Mouse (Mus musculus): ENCODE measurements around the gene Mpi. TPM values are rescaled to one million over a fixed set of nuclear protein-coding genes. Genes with fewer than 3 reads are reported as not detected.
A peak's percentile ranks its signal among the peaks of the same experiment; 100 is the strongest.

Mpi gene
- polyA plus RNA-seq, 1 experiment from 2014 or later = 35.1 TPM

DNA sequence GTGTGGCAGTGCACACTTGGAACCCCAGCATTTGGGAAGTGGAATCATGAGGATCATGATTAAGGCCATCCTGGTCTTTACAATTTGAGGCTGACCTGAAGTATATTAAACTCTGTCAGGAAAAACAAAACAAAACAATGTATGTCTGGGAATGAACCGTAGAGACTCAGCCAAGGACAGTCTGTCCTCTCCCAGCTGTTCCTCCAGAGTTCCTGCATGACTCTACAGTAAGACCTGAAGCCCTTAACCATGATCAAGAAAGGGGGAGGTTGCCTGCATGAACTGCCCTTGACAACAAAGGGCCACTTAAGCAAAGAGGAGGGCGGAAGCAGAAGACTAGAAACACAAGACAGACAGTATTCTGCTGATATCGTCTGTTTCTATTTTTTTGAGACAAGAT, 23.0 kb upstream of the Mpi start:
- Histone ChIP-seq H3K36me3 (ENCODE audit: insufficient read depth) (peaks cover 36% of the 10 kb centered on the region), H3K4me3 (ENCODE audit: low read depth, low read length) (no peak overlapping the region), H3K27ac (ENCODE audit: low read depth) (no peak overlapping the region), H3K9ac (no peak overlapping the region), H3K4me2 (no peak overlapping the region), H3K9me3 (ENCODE audit: low read depth, low read length) (no peaks in the 10 kb centered on the region), H3K27me3 (ENCODE audit: insufficient read depth, low read length) (no peaks in the 10 kb centered on the region), H3K4me1 (ENCODE audit: insufficient read depth) (no peaks in the 10 kb centered on the region)
- DNase-seq (no peak), ATAC-seq (ENCODE audit: insufficient read depth) (no peak)
- no peak for TF ChIP-seq CTCF (IDR thresholded peaks at IDR 0.05; ENCODE audit: low read depth)
- WGBS = 66% methylated on average over 3 of the region's 3 CpGs

GRCm38 (mm10) chr9:57574397-57574796, 21.8 kb upstream of the Mpi start:
- H3K4me3 ChIP-seq (ENCODE audit: low read depth, low read length) = no peak overlapping the region
- H3K4me2 ChIP-seq = no peak overlapping the region
- H3K36me3 ChIP-seq (ENCODE audit: insufficient read depth) = peaks cover 35% of the 10 kb centered on the region
- ATAC-seq (ENCODE audit: insufficient read depth) = no peak
- no peak overlapping the region for H3K9ac ChIP-seq
- H3K4me1 ChIP-seq (ENCODE audit: insufficient read depth) = no peaks in the 10 kb centered on the region
- H3K27ac ChIP-seq (ENCODE audit: low read depth) = no peak overlapping the region
- TF ChIP-seq CTCF (IDR thresholded peaks at IDR 0.05; ENCODE audit: low read depth) = no peak
- H3K27me3 ChIP-seq (ENCODE audit: insufficient read depth, low read length) = no peaks in the 10 kb centered on the region
- H3K9me3 ChIP-seq (ENCODE audit: low read depth, low read length) = no peaks in the 10 kb centered on the region
- no peak for DNase-seq

GRCm38 (mm10) chr9:57568500-57568899, 15.9 kb upstream of the Mpi start:
- Histone ChIP-seq H3K4me2 (no peak overlapping the region), H3K27me3 (ENCODE audit: insufficient read depth, low read length) (no peaks in the 10 kb centered on the region), H3K36me3 (ENCODE audit: insufficient read depth) (peaks cover 29% of the 10 kb centered on the region), H3K9ac (no peak overlapping the region), H3K27ac (ENCODE audit: low read depth) (no peak overlapping the region), H3K9me3 (ENCODE audit: low read depth, low read length) (no peaks in the 10 kb centered on the region), H3K4me3 (ENCODE audit: low read depth, low read length) (no peak overlapping the region), H3K4me1 (ENCODE audit: insufficient read depth) (no peaks in the 10 kb centered on the region)
- WGBS = 89% methylated on average over 6 of the region's 6 CpGs
- TF ChIP-seq CTCF (IDR thresholded peaks at IDR 0.05; ENCODE audit: low read depth) = no peak
- DNase-seq = no peak
- no peak for ATAC-seq (ENCODE audit: insufficient read depth)

DNA sequence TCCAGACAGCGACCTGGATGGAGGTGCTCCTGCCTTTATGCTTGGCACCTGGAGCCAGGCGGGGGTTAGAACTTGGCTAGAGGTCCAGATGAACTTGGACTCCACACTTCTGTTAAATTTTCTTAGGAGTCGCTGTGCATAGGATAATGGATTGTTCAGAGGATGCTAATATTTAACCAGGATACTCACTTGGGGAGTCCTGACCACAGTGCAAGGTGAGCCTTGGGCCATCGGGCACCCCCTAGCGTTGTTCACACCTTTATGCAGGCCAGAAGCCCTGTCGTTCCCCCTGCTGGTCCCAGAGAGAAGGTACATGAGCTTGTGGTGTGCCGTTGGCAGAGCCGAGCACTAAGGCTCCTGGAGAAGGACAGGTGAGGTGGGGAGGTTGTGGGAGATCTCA, 14.3 kb upstream of the Mpi start:
- Histone ChIP-seq H3K4me3 (ENCODE audit: low read depth, low read length) (no peak overlapping the region), H3K27ac (ENCODE audit: low read depth) (no peak overlapping the region), H3K4me1 (ENCODE audit: insufficient read depth) (peaks cover under 1% of the 10 kb centered on the region; the same call in 1 of the 2 replicates), H3K9me3 (ENCODE audit: low read depth, low read length) (no peaks in the 10 kb centered on the region), H3K36me3 (ENCODE audit: insufficient read depth) (peaks cover 29% of the 10 kb centered on the region), H3K27me3 (ENCODE audit: insufficient read depth, low read length) (no peaks in the 10 kb centered on the region), H3K9ac (no peak overlapping the region), H3K4me2 (no peak overlapping the region)
- peak; percentile 51 for TF ChIP-seq CTCF (IDR thresholded peaks at IDR 0.05; ENCODE audit: low read depth)
- 48% methylated on average over 8 of the region's 8 CpGs for WGBS
- ATAC-seq (ENCODE audit: insufficient read depth) (no peak), DNase-seq (no peak)

GRCm38 (mm10) chr9:57565741-57566221, 13.2 kb upstream of the Mpi start:
- WGBS = 33% methylated on average over 10 of the region's 10 CpGs
- Histone ChIP-seq H3K9ac (no peak overlapping the region; the same call in 1 of the 2 replicates), H3K27me3 (ENCODE audit: insufficient read depth, low read length) (no peaks in the 10 kb centered on the region), H3K4me3 (ENCODE audit: low read depth, low read length) (no peak overlapping the region), H3K36me3 (ENCODE audit: insufficient read depth) (peaks cover 21% of the 10 kb centered on the region), H3K9me3 (ENCODE audit: low read depth, low read length) (no peaks in the 10 kb centered on the region), H3K4me1 (ENCODE audit: insufficient read depth) (peaks cover 7% of the 10 kb centered on the region), H3K4me2 (no peak overlapping the region), H3K27ac (ENCODE audit: low read depth) (no peak overlapping the region; the same call in 1 of the 2 replicates)
- TF ChIP-seq CTCF (IDR thresholded peaks at IDR 0.05; ENCODE audit: low read depth) = no peak
- DNase-seq (no peak), ATAC-seq (ENCODE audit: insufficient read depth) (no peak)

- H3K27ac ChIP-seq (ENCODE audit: low read depth) = no peak overlapping the region
- DNase-seq (no peak), ATAC-seq (ENCODE audit: insufficient read depth) (no peak)
- H3K4me1 ChIP-seq (ENCODE audit: insufficient read depth) = peaks cover 7% of the 10 kb centered on the region
- WGBS = 80% methylated on average over 6 of the region's 6 CpGs
- TF ChIP-seq CTCF (IDR thresholded peaks at IDR 0.05; ENCODE audit: low read depth) = no peak
- H3K4me3 ChIP-seq (ENCODE audit: low read depth, low read length) = no peak overlapping the region
- no peaks in the 10 kb centered on the region for H3K27me3 ChIP-seq (ENCODE audit: insufficient read depth, low read length)
- peaks cover 13% of the 10 kb centered on the region for H3K36me3 ChIP-seq (ENCODE audit: insufficient read depth)
- H3K4me2 ChIP-seq = no peak overlapping the region
- no peak overlapping the region for H3K9ac ChIP-seq
- H3K9me3 ChIP-seq (ENCODE audit: low read depth, low read length) = no peaks in the 10 kb centered on the region
Observed at GRCm38 (mm10) chr9:57564609-57565008, 12.0 kb upstream of the Mpi start.

DNA sequence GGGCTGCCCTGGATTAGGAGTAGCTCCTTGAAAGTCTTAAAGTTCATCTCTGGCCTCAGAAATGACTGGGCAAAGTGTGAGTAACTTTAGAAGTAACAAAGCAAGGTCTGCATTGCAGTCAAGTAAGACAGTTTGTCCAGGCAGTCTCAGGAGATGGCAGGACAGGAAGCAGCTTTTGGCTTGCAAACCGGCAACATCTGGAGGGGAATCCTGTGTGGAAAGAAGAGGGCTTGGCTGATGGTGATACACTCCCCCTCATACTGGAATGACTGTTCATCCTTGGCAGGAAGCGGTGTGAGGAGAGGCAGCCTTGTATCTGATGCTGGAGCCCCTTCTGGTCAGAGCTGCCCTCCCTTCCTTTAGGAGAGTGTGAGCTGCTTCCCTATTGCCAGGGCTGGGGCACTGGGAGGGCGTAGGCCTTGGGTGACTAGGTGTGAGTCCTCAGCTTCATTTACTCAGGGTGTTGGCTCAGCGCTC, 10.4 kb upstream of the Mpi start:
- TF ChIP-seq CTCF (IDR thresholded peaks at IDR 0.05; ENCODE audit: low read depth) = no peak
- Histone ChIP-seq H3K4me2 (peak overlapping the region; percentile 34; the same call in 1 of the 2 replicates), H3K9ac (no peak overlapping the region), H3K4me1 (ENCODE audit: insufficient read depth) (peaks cover 7% of the 10 kb centered on the region), H3K36me3 (ENCODE audit: insufficient read depth) (no peaks in the 10 kb centered on the region), H3K27ac (ENCODE audit: low read depth) (peak overlapping the region; percentile 19; the same call in 1 of the 2 replicates), H3K4me3 (ENCODE audit: low read depth, low read length) (no peak overlapping the region), H3K27me3 (ENCODE audit: insufficient read depth, low read length) (no peaks in the 10 kb centered on the region), H3K9me3 (ENCODE audit: low read depth, low read length) (no peaks in the 10 kb centered on the region)
- DNase-seq (peak; percentile 48), ATAC-seq (ENCODE audit: insufficient read depth) (no peak)
- WGBS = 57% methylated on average over 4 of the region's 4 CpGs

All from lung, embryonic 14.5 days (tissue).